ENCODE assay signal across 11 mouse cellular contexts in the genomic region with DNA sequence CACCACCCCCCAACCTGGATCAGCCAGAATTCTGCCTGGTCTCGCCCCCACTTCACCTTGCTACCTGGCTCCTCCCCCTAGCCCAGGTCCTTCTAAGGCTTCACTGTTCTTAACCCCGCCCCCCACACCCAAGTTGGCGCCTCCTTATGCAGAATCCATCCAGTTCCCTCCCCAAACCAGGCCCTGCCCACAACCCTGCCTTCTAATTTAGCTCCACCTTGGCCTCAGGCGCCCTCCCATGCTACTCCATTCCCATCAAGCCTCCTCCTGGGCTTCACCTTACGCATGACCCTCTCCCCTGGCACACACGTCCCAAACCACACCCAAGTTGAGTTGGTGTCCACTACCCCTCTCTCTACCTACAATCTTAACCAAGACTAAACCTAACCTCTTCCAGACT. TPM values are rescaled to one million over a fixed set of nuclear protein-coding genes. Genes with fewer than 3 reads are reported as not detected.
DNase-seq lines count a peak whose midpoint lies in the region; ATAC-seq lines count a peak whose summit lies in the region.
"Had no signal": no experiment of that assay in that cellular context is flagged by ENCODE, and none has a peak within 500 bp of the region (broad histone marks: within the 10 kb centered on the region; RNA-seq: fewer than 3 reads in every experiment).

No protein-coding gene starts in this region.

- H3K27ac ChIP-seq in forebrain, embryonic 12.5 days: no peak overlapping the region
- no peak overlapping the region for H3K27ac ChIP-seq in forebrain, embryonic 13.5 days
- H3K27ac ChIP-seq in neural tube, embryonic 12.5 days: no peak overlapping the region
- no peak overlapping the region for H3K27ac ChIP-seq in intestine, embryonic 14.5 days (ENCODE audit: low read depth)
- H3K27ac ChIP-seq in stomach, embryonic 15.5 days: no peak overlapping the region

- 0 out of 2 replicates have a peak overlapping the region, but pooled peaks have one; percentile 48 for H3K4me2 ChIP-seq in forebrain, embryonic 12.5 days
- H3K4me2 ChIP-seq in forebrain, embryonic 13.5 days: no peak overlapping the region
- H3K4me2 ChIP-seq in neural tube, embryonic 12.5 days (replicated peaks): peak overlapping the region; percentile 63; the same call in 1 of the 2 replicates
- H3K4me2 ChIP-seq in intestine, embryonic 14.5 days (ENCODE audit: low read length): peak overlapping the region; percentile 28
- peak overlapping the region; percentile 40; the same call in 1 of the 2 replicates for H3K4me2 ChIP-seq in stomach, embryonic 15.5 days

- DNase-seq in neural tube, embryonic 10.5 days (ENCODE audit: extremely low spot score, low spot score): no peak
- no peak for DNase-seq in intestine, embryonic 14.5 days (ENCODE audit: low spot score)
- no peak for DNase-seq in thymus, postnatal 0 days (ENCODE audit: low spot score)
- no peak for DNase-seq in testis, postnatal 14 days (ENCODE audit: low spot score)
- DNase-seq: B cell, adult 2 months; kidney, adult 18-20 months; right cerebral cortex, postnatal 25 days had no signal

- H3K36me3 ChIP-seq in forebrain, embryonic 12.5 days (replicated peaks): peaks cover 14% of the 10 kb centered on the region; the same call in 1 of the 2 replicates
- H3K36me3 ChIP-seq in forebrain, embryonic 13.5 days (ENCODE audit: poor library complexity, severe bottlenecking): peaks cover 19% of the 10 kb centered on the region; the same call in 1 of the 2 replicates
- peaks cover 14% of the 10 kb centered on the region for H3K36me3 ChIP-seq in neural tube, embryonic 12.5 days
- 0 out of 2 replicates have a peak, but pooled peaks cover 4% of the 10 kb centered on the region for H3K36me3 ChIP-seq in intestine, embryonic 14.5 days (ENCODE audit: control insufficient read depth, insufficient read depth, low read length)
- no peaks in the 10 kb centered on the region for H3K36me3 ChIP-seq in stomach, embryonic 15.5 days

- H3K4me1 ChIP-seq in forebrain, embryonic 12.5 days: peaks cover 14% of the 10 kb centered on the region
- H3K4me1 ChIP-seq in forebrain, embryonic 13.5 days: peaks cover 13% of the 10 kb centered on the region
- H3K4me1 ChIP-seq in neural tube, embryonic 12.5 days: peaks cover 11% of the 10 kb centered on the region
- H3K4me1 ChIP-seq in intestine, embryonic 14.5 days (replicated peaks; ENCODE audit: control insufficient read depth, insufficient read depth, low read length): no peaks in the 10 kb centered on the region
- H3K4me1 ChIP-seq in stomach, embryonic 15.5 days: peaks cover 7% of the 10 kb centered on the region

- H3K9me3 ChIP-seq in forebrain, embryonic 12.5 days: no peaks in the 10 kb centered on the region
- H3K9me3 ChIP-seq in forebrain, embryonic 13.5 days (replicated peaks): no peaks in the 10 kb centered on the region
- H3K9me3 ChIP-seq in neural tube, embryonic 12.5 days: no peaks in the 10 kb centered on the region
- H3K9me3 ChIP-seq in intestine, embryonic 14.5 days (ENCODE audit: control insufficient read depth, low read length): no peaks in the 10 kb centered on the region
- no peaks in the 10 kb centered on the region for H3K9me3 ChIP-seq in stomach, embryonic 15.5 days

- no peak overlapping the region for H3K9ac ChIP-seq in forebrain, embryonic 12.5 days
- H3K9ac ChIP-seq in forebrain, embryonic 13.5 days: no peak overlapping the region
- H3K9ac ChIP-seq in neural tube, embryonic 12.5 days: no peak overlapping the region
- H3K9ac ChIP-seq in intestine, embryonic 14.5 days (ENCODE audit: low read length): no peak overlapping the region
- no peak overlapping the region for H3K9ac ChIP-seq in stomach, embryonic 15.5 days

- peaks cover 53% of the 10 kb centered on the region for H3K27me3 ChIP-seq in forebrain, embryonic 12.5 days
- H3K27me3 ChIP-seq in forebrain, embryonic 13.5 days: peaks cover 45% of the 10 kb centered on the region
- H3K27me3 ChIP-seq in neural tube, embryonic 12.5 days (replicated peaks): peaks cover 46% of the 10 kb centered on the region
- H3K27me3 ChIP-seq in intestine, embryonic 14.5 days (replicated peaks; ENCODE audit: control insufficient read depth, insufficient read depth, low read length): peaks cover 34% of the 10 kb centered on the region
- H3K27me3 ChIP-seq in stomach, embryonic 15.5 days (replicated peaks): peaks cover 37% of the 10 kb centered on the region

- WGBS in forebrain, embryonic 12.5 days: 7% methylated on average over 6 of the region's 6 CpGs
- WGBS in forebrain, embryonic 13.5 days: 5% methylated on average over 6 of the region's 6 CpGs
- 8% methylated on average over 6 of the region's 6 CpGs for WGBS in neural tube, embryonic 12.5 days
- whole genome bisulfite sequencing in intestine, embryonic 14.5 days: 7% methylated on average over 6 of the region's 6 CpGs
- 16% methylated on average over 6 of the region's 6 CpGs for WGBS in stomach, embryonic 15.5 days

- no peak overlapping the region for H3K4me3 ChIP-seq in forebrain, embryonic 12.5 days (replicated peaks)
- H3K4me3 ChIP-seq in forebrain, embryonic 13.5 days: no peak overlapping the region
- H3K4me3 ChIP-seq in neural tube, embryonic 12.5 days: no peak overlapping the region
- no peak overlapping the region for H3K4me3 ChIP-seq in intestine, embryonic 14.5 days (ENCODE audit: low read depth, low read length)
- no peak overlapping the region for H3K4me3 ChIP-seq in stomach, embryonic 15.5 days (replicated peaks)

- ATAC-seq in forebrain, embryonic 12.5 days (ENCODE audit: low FRiP score): 0 out of 2 replicates have a peak, but pooled peaks have one; percentile 31
- ATAC-seq in forebrain, embryonic 13.5 days: no peak
- no peak for ATAC-seq in neural tube, embryonic 12.5 days (ENCODE audit: low FRiP score, low read depth)
- ATAC-seq in intestine, embryonic 14.5 days (replicated peaks; ENCODE audit: low FRiP score, low TSS enrichment, low read depth): no peak
- 0 out of 2 replicates have a peak, but pooled peaks have one; percentile 28 for ATAC-seq in stomach, embryonic 15.5 days (ENCODE audit: insufficient read depth, low FRiP score, low read depth)

RNA-seq across cellular contexts. Expression of gene Cpne9, which starts 1.4 kb away (rescaled TPM):
- 0.22 and 0.34 TPM in 2 replicates for polyA plus RNA-seq in forebrain, embryonic 12.5 days (2016; fragmentation: Nextera tagmentation; extraction: Ambion mirVana)
- 0.39 and 0.68 TPM in 2 replicates for polyA plus RNA-seq in forebrain, embryonic 13.5 days (2015; fragmentation: Nextera tagmentation; extraction: Ambion mirVana)
- 0.55 and 0.56 TPM in 2 replicates for polyA plus RNA-seq in neural tube, embryonic 12.5 days (2016; fragmentation: Nextera tagmentation; extraction: Ambion mirVana)
- polyA plus RNA-seq in intestine, embryonic 14.5 days (2014; fragmentation: Nextera tagmentation; extraction: Ambion mirVana): 0.05 and 0.12 TPM in 2 replicates
- 0.22 and 0.23 TPM in 2 replicates for polyA plus RNA-seq in stomach, embryonic 15.5 days (2015; fragmentation: Nextera tagmentation; extraction: Ambion mirVana)
- polyA plus RNA-seq in thymus, postnatal 0 days (2015; fragmentation: Nextera tagmentation; extraction: Ambion mirVana): 0.14 and 0.48 TPM in 2 replicates

RNA-seq across cellular contexts. Expression of gene Brpf1, which starts 23.4 kb away (rescaled TPM):
- polyA plus RNA-seq in forebrain, embryonic 12.5 days (2016; fragmentation: Nextera tagmentation; extraction: Ambion mirVana): 30.6 and 34.7 TPM in 2 replicates
- 20.0 and 21.5 TPM in 2 replicates for polyA plus RNA-seq in forebrain, embryonic 13.5 days (2015; fragmentation: Nextera tagmentation; extraction: Ambion mirVana)
- 24.9 and 29.9 TPM in 2 replicates for polyA plus RNA-seq in neural tube, embryonic 12.5 days (2016; fragmentation: Nextera tagmentation; extraction: Ambion mirVana)
- polyA plus RNA-seq in intestine, embryonic 14.5 days (2014; fragmentation: Nextera tagmentation; extraction: Ambion mirVana): 21.0 and 21.6 TPM in 2 replicates
- polyA plus RNA-seq in stomach, embryonic 15.5 days (2015; fragmentation: Nextera tagmentation; extraction: Ambion mirVana): 15.9 and 17.6 TPM in 2 replicates
- 19.8 and 20.5 TPM in 2 replicates for polyA plus RNA-seq in thymus, postnatal 0 days (2015; fragmentation: Nextera tagmentation; extraction: Ambion mirVana)

RNA-seq across cellular contexts. Expression of gene Ogg1, which starts 43.3 kb away (rescaled TPM):
- 13.6 and 13.7 TPM in 2 replicates for polyA plus RNA-seq in forebrain, embryonic 12.5 days (2016; fragmentation: Nextera tagmentation; extraction: Ambion mirVana)
- 11.4 and 13.3 TPM in 2 replicates for polyA plus RNA-seq in forebrain, embryonic 13.5 days (2015; fragmentation: Nextera tagmentation; extraction: Ambion mirVana)
- 12.6 and 14.3 TPM in 2 replicates for polyA plus RNA-seq in neural tube, embryonic 12.5 days (2016; fragmentation: Nextera tagmentation; extraction: Ambion mirVana)
- polyA plus RNA-seq in intestine, embryonic 14.5 days (2014; fragmentation: Nextera tagmentation; extraction: Ambion mirVana): 12.7 and 14.2 TPM in 2 replicates
- 13.1 and 13.3 TPM in 2 replicates for polyA plus RNA-seq in stomach, embryonic 15.5 days (2015; fragmentation: Nextera tagmentation; extraction: Ambion mirVana)
- polyA plus RNA-seq in thymus, postnatal 0 days (2015; fragmentation: Nextera tagmentation; extraction: Ambion mirVana): 14.1 and 14.3 TPM in 2 replicates

RNA-seq across cellular contexts. Expression of gene Mtmr14, which starts 45.9 kb away (rescaled TPM):
- 46.2 and 50.0 TPM in 2 replicates for polyA plus RNA-seq in forebrain, embryonic 12.5 days (2016; fragmentation: Nextera tagmentation; extraction: Ambion mirVana)
- 42.5 and 45.4 TPM in 2 replicates for polyA plus RNA-seq in forebrain, embryonic 13.5 days (2015; fragmentation: Nextera tagmentation; extraction: Ambion mirVana)
- 46.0 and 48.6 TPM in 2 replicates for polyA plus RNA-seq in neural tube, embryonic 12.5 days (2016; fragmentation: Nextera tagmentation; extraction: Ambion mirVana)
- polyA plus RNA-seq in intestine, embryonic 14.5 days (2014; fragmentation: Nextera tagmentation; extraction: Ambion mirVana): 36.3 and 40.8 TPM in 2 replicates
- polyA plus RNA-seq in stomach, embryonic 15.5 days (2015; fragmentation: Nextera tagmentation; extraction: Ambion mirVana): 34.3 and 38.2 TPM in 2 replicates
- 37.5 and 37.7 TPM in 2 replicates for polyA plus RNA-seq in thymus, postnatal 0 days (2015; fragmentation: Nextera tagmentation; extraction: Ambion mirVana)

Comparison
In these comparisons a context has a peak if more than half of its experiments do, and no peak if none do; other contexts are left out.
1. ATAC-seq: peak in forebrain, embryonic 12.5 days (single experiment) and stomach, embryonic 15.5 days (single experiment); none in forebrain, embryonic 13.5 days (single experiment), neural tube, embryonic 12.5 days (single experiment) and intestine, embryonic 14.5 days (single experiment).